Mouse (Mus musculus) stomach, embryonic 16.5 days (tissue): Measurements from ENCODE around the gene Mad2l1bp. TPM values are rescaled to one million over a fixed set of nuclear protein-coding genes. Genes with fewer than 3 reads are reported as not detected.
A peak's percentile ranks its signal among the peaks of the same experiment; 100 is the strongest.

Source experiments
- ATAC-seq: fragments of 200-750 bp; cut with Nextera tagmentation; 2 replicates; pipeline ENCODE4 v1.8.0; 2017; ENCODE audit warnings: moderate number of reproducible peaks, moderate TSS enrichment; ENCODE audit not compliant: insufficient read depth, low FRiP score
- H3K27ac ChIP-seq: fragments of 300-500 bp; sonication (generic); 2 replicates; pipeline ENCODE4 v1.5.1; 2014; ENCODE audit warnings: low read length
- H3K27me3 ChIP-seq: fragments of 300-500 bp; sonication (generic); 2 replicates; pipeline ENCODE4 v1.6.1; 2014; ENCODE audit warnings: low read length, control low read depth, mixed read lengths; ENCODE audit not compliant: control insufficient read depth, insufficient read depth
- H3K36me3 ChIP-seq: fragments of 300-500 bp; sonication (generic); 2 replicates; pipeline ENCODE4 v1.6.1; 2014; ENCODE audit warnings: low read length; ENCODE audit not compliant: control insufficient read depth, insufficient read depth
- H3K4me1 ChIP-seq: fragments of 300-500 bp; sonication (generic); 2 replicates; pipeline ENCODE4 v1.6.1; 2014; ENCODE audit warnings: low read length, control low read depth, mixed read lengths; ENCODE audit not compliant: control insufficient read depth, insufficient read depth
- H3K4me2 ChIP-seq: fragments of 300-500 bp; sonication (generic); 2 replicates; pipeline ENCODE4 v1.6.1; 2014; ENCODE audit warnings: low read depth, low read length, mixed read lengths
- H3K4me3 ChIP-seq: fragments of 300-500 bp; sonication (generic); replicated peaks from 2 replicates; pipeline ENCODE4 v1.5.1; 2014; ENCODE audit warnings: mild to moderate bottlenecking, low read length
- H3K9ac ChIP-seq: fragments of 300-500 bp; sonication (generic); 2 replicates; pipeline ENCODE4 v1.6.1; 2014; ENCODE audit warnings: low read length
- H3K9me3 ChIP-seq: fragments of 300-500 bp; sonication (generic); replicated peaks from 2 replicates; pipeline ENCODE4 v1.6.1; 2016; ENCODE audit warnings: low read length, control low read depth; ENCODE audit not compliant: control insufficient read depth
- WGBS: fragments of 180-500 bp; shearing (Covaris S2); extraction: QIAGEN DNeasy Blood & Tissue Kit; methylation state at CpG from one replicate; pipeline ENCODE4 v1.1.7; 2014; 5-methylcytosine and 5-hydroxymethylcytosine counted together
- polyA plus RNA-seq: library from polyadenylated mRNA; unstranded; fragments of >200 nt; fragmentation: Nextera tagmentation; extraction: Ambion mirVana; gene quantifications from 2 replicates; pipeline ENCODE4 v1.2.1, GENCODE M21; 2015

Gene Mad2l1bp
- polyA plus RNA-seq, 1 experiment from 2014 or later: 33.9 TPM

GRCm38 (mm10) chr17:46108286-46108685 is 45.1 kb downstream of the Mad2l1bp start:
- Histone ChIP-seq H3K4me3 (no peak overlapping the region), H3K4me1 (peaks cover 13% of the 10 kb centered on the region), H3K4me2 (no peak overlapping the region), H3K27me3 (peaks cover 7% of the 10 kb centered on the region; the same call in 1 of the 2 replicates), H3K27ac (no peak overlapping the region), H3K9me3 (no peaks in the 10 kb centered on the region), H3K36me3 (no peaks in the 10 kb centered on the region), H3K9ac (no peak overlapping the region)
- WGBS: 76% methylated on average over 4 of the region's 4 CpGs
- ATAC-seq: no peak

- no peaks in the 10 kb centered on the region for H3K36me3 ChIP-seq
- peaks cover 8% of the 10 kb centered on the region for H3K4me1 ChIP-seq
- H3K4me2 ChIP-seq: no peak overlapping the region
- H3K9ac ChIP-seq: peak overlapping the region; percentile 54
- peak; percentile 84 for ATAC-seq
- peak overlapping the region; percentile 34; the same call in 1 of the 2 replicates for H3K27ac ChIP-seq
- peaks cover 3% of the 10 kb centered on the region; the same call in 1 of the 2 replicates for H3K27me3 ChIP-seq
- WGBS: 22% methylated on average over 12 of the region's 12 CpGs
- no peak overlapping the region for H3K4me3 ChIP-seq
- H3K9me3 ChIP-seq: no peaks in the 10 kb centered on the region
These were observed 48.9 kb downstream of the Mad2l1bp start for GRCm38 (mm10) chr17:46104487-46104886.

GRCm38 (mm10) chr17:46102608-46103159 is 50.7 kb downstream of the Mad2l1bp start:
- H3K36me3 ChIP-seq: no peaks in the 10 kb centered on the region
- H3K4me1 ChIP-seq: peaks cover 16% of the 10 kb centered on the region
- WGBS: 61% methylated on average over 8 of the region's 8 CpGs
- ATAC-seq: no peak; the same call in 1 of the 2 replicates
- no peak overlapping the region for H3K4me3 ChIP-seq
- H3K27ac ChIP-seq: no peak overlapping the region
- no peak overlapping the region for H3K4me2 ChIP-seq
- no peak overlapping the region for H3K9ac ChIP-seq
- H3K9me3 ChIP-seq: no peaks in the 10 kb centered on the region
- no peaks in the 10 kb centered on the region for H3K27me3 ChIP-seq

- no peak overlapping the region for H3K4me2 ChIP-seq
- peaks cover 16% of the 10 kb centered on the region for H3K4me1 ChIP-seq
- 64% methylated on average over 9 of the region's 9 CpGs for WGBS
- no peaks in the 10 kb centered on the region for H3K9me3 ChIP-seq
- no peaks in the 10 kb centered on the region for H3K36me3 ChIP-seq
- no peak for ATAC-seq
- no peak overlapping the region for H3K9ac ChIP-seq
- no peak overlapping the region for H3K4me3 ChIP-seq
- H3K27ac ChIP-seq: peak overlapping the region; percentile 29
- H3K27me3 ChIP-seq: no peaks in the 10 kb centered on the region
These were observed 51.4 kb downstream of the Mad2l1bp start for GRCm38 (mm10) chr17:46101906-46102305.

GRCm38 (mm10) chr17:46098525-46098924 is 54.8 kb downstream of the Mad2l1bp start:
- Histone ChIP-seq H3K4me3 (no peak overlapping the region), H3K27ac (peak overlapping the region; percentile 46; the same call in 1 of the 2 replicates), H3K4me1 (peaks cover 8% of the 10 kb centered on the region), H3K9me3 (no peaks in the 10 kb centered on the region), H3K27me3 (no peaks in the 10 kb centered on the region), H3K4me2 (no peak overlapping the region), H3K36me3 (no peaks in the 10 kb centered on the region), H3K9ac (no peak overlapping the region; the same call in none of the 2 replicates)
- 24% methylated on average over 8 of the region's 8 CpGs for WGBS
- 0 out of 2 replicates have a peak, but pooled peaks have one; percentile 43 for ATAC-seq

Other genes starting within 250 kb of the Mad2l1bp start
- gene Vegfa, start 121.2 kb downstream of the Mad2l1bp start, polyA plus RNA-seq: 3.6 and 3.9 TPM in 2 replicates
- 124 and 126 TPM in 2 replicates for gene Mrps18a, start 42.6 kb downstream of the Mad2l1bp start, polyA plus RNA-seq
- 10.0 and 10.1 TPM in 2 replicates for gene Rsph9, start 9.3 kb downstream of the Mad2l1bp start, polyA plus RNA-seq
- 37.9 and 39.2 TPM in 2 replicates for gene Gtpbp2, start 7.5 kb upstream of the Mad2l1bp start, polyA plus RNA-seq
- gene Polh, start 49.1 kb upstream of the Mad2l1bp start, polyA plus RNA-seq: 14.9 and 15.1 TPM in 2 replicates
- gene Xpo5, start 49.2 kb upstream of the Mad2l1bp start, polyA plus RNA-seq: 32.7 and 32.9 TPM in 2 replicates
- 67.9 and 72.6 TPM in 2 replicates for gene Polr1c, start 94.5 kb upstream of the Mad2l1bp start, polyA plus RNA-seq
- 111 and 120 TPM in 2 replicates for gene Yipf3, start 94.5 kb upstream of the Mad2l1bp start, polyA plus RNA-seq
- 0.45 and 0.48 TPM in 2 replicates for gene Lrrc73, start 100.0 kb upstream of the Mad2l1bp start, polyA plus RNA-seq
- 36.8 and 38.9 TPM in 2 replicates for gene Tjap1, start 129.5 kb upstream of the Mad2l1bp start, polyA plus RNA-seq
- gene Dlk2, start 143.9 kb upstream of the Mad2l1bp start, polyA plus RNA-seq: 6.7 and 8.8 TPM in 2 replicates
- 6.6 and 6.7 TPM in 2 replicates for gene Abcc10, start 174.8 kb upstream of the Mad2l1bp start, polyA plus RNA-seq
- 4.9 and 5.4 TPM in 2 replicates for gene Zfp318, start 230.2 kb upstream of the Mad2l1bp start, polyA plus RNA-seq